In the genomic region with DNA sequence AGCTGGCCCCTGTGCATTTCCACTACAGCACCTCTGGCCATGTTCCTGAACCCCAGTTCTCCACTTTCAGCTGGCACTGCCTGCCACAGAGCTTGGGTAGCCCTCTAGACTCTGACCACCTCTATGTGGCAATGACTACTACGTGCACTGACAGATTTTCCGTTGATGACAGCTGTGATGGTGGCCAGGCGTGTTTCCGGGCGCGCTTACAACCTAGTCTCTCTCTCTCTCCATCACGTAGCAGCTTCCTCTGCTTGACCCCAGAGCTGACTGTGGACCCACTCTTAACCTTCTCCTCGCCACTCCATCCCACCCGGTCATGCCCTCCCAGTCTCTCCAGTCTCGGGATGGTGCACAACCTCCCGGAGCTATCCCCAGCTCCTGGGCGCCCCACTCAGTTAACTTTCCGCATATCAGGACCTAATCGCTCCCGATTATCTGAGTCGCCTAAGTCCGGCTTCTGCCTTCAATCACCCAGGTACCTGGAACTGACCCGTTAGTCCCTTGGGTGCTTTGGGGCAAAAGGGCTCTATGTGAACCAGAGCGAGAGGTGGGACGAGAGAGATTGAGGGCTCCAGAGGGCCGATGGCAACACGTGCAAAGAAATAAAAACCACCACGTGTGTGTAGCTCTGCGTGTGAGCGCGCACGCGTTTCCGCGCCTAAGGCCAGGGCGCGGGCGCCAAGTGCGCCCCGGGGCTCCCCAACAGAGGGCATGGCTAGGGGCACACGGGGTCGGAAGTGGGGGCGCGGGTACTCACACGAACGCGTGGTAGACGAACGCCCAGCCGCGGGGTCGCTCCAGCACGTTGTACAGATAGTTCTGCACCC, we compare ENCODE assay signal across 7 mouse cellular contexts. TPM values are rescaled to one million over a fixed set of nuclear protein-coding genes. Genes with fewer than 3 reads are reported as not detected.
DNase-seq lines count a peak whose midpoint lies in the region; ATAC-seq and TF ChIP-seq lines count a peak whose summit lies in the region.

No protein-coding gene starts in this region.

- peak overlapping the region; percentile 93 for H3K4me2 ChIP-seq in forebrain, embryonic 11.5 days (ENCODE audit: low read depth, low read length, severe bottlenecking)

- peaks cover 47% of the 10 kb centered on the region for H3K27me3 ChIP-seq in E14TG2a.4 (ENCODE audit: insufficient read depth, low read length)
- peaks cover 7% of the 10 kb centered on the region; the same call in 1 of the 2 replicates for H3K27me3 ChIP-seq in forebrain, embryonic 11.5 days (ENCODE audit: control insufficient read depth, insufficient read depth, low read length)

- no peaks in the 10 kb centered on the region for H3K36me3 ChIP-seq in E14TG2a.4 (ENCODE audit: insufficient read depth, low read length)
- no peaks in the 10 kb centered on the region for H3K36me3 ChIP-seq in forebrain, embryonic 11.5 days (ENCODE audit: control insufficient read depth, insufficient read depth, low read length)

- H3K9me3 ChIP-seq in E14TG2a.4 (ENCODE audit: low read length), result no peaks in the 10 kb centered on the region
- H3K9me3 ChIP-seq in forebrain, embryonic 11.5 days (ENCODE audit: control insufficient read depth, low read length), result no peaks in the 10 kb centered on the region

- intact Hi-C loops in left cerebral cortex, postnatal 14 days (cut with DNase I), result loop anchor here (5.0 to 10.0 kb wide), 4 partner anchors 276 to 548 kb away; no protein-coding TSS in a partner anchor

- H3K4me1 ChIP-seq in E14TG2a.4 (replicated peaks; ENCODE audit: low read depth, low read length), result peaks cover 16% of the 10 kb centered on the region; the same call in 1 of the 2 replicates
- H3K4me1 ChIP-seq in forebrain, embryonic 11.5 days (replicated peaks; ENCODE audit: control insufficient read depth, insufficient read depth, low read length), result 0 out of 2 replicates have a peak, but pooled peaks cover 1% of the 10 kb centered on the region

- WGBS in forebrain, embryonic 11.5 days, result 1% methylated on average over 48 of the region's 48 CpGs

- peak; percentile 72 for DNase-seq in CD4-positive helper T cell, adult 2 months (ENCODE audit: low read depth, low spot score)
- DNase-seq in forebrain, embryonic 11.5 days (ENCODE audit: low spot score), result peak; percentile 64
- DNase-seq in heart, postnatal 4 days, result peak; percentile 48
- DNase-seq in left cerebral cortex, postnatal 14 days (ENCODE audit: low spot score in 2 of 2), result peak; percentile 46
- DNase-seq in spleen, adult 18-20 months, result peak; percentile 49 to 65

- peak overlapping the region; percentile 78 for H3K4me3 ChIP-seq in E14TG2a.4 (replicated peaks; ENCODE audit: low read length)
- H3K4me3 ChIP-seq in forebrain, embryonic 11.5 days (ENCODE audit: low read depth, low read length), result peak overlapping the region; percentile 63

- peak overlapping the region; percentile 59 for H3K9ac ChIP-seq in forebrain, embryonic 11.5 days (ENCODE audit: low read length)

- TF ChIP-seq CTCF in E14TG2a.4 (conservative IDR thresholded peaks at IDR 0.05; ENCODE audit: low read length), result no peak

- H3K27ac ChIP-seq in forebrain, embryonic 11.5 days (ENCODE audit: low read depth, low read length), result no peak overlapping the region

- ATAC-seq in forebrain, embryonic 11.5 days (replicated peaks; ENCODE audit: low FRiP score), result peak; percentile 16
- peak; percentile 72 for ATAC-seq in megakaryocyte progenitor cell, adult 5-6 weeks (replicated peaks; ENCODE audit: poor library complexity)

RNA-seq across cellular contexts. Expression of a gene that starts 1.1 kb away (rescaled TPM):
- polyA plus RNA-seq in forebrain, embryonic 11.5 days (2014; fragmentation: Nextera tagmentation; extraction: Ambion mirVana), result 0.51 and 0.79 TPM in 2 replicates
- total RNA-seq in heart, postnatal 4 days (2021), result 10 to 100 TPM; 10.1 to 12.5 TPM
- 10 to 100 TPM; 74.6 to 85.6 TPM for total RNA-seq in left cerebral cortex, postnatal 14 days (2021)
- total RNA-seq in megakaryocyte progenitor cell, adult 5-6 weeks (2015), result 6.4 and 7.3 TPM in 2 replicates
- total RNA-seq in megakaryocyte progenitor cell, adult 5-6 weeks (2017), result 3.1 and 4.3 TPM in 2 replicates

Comparison
In these comparisons a context has a peak if more than half of its experiments do, and no peak if none do; other contexts are left out.
1. RNA of a gene that starts 1.1 kb away (total RNA-seq): 74.6 to 85.6 TPM in left cerebral cortex, postnatal 14 days; 10.1 to 12.5 TPM in heart, postnatal 4 days and 3.1 to 7.3 TPM in megakaryocyte progenitor cell, adult 5-6 weeks; every median in the first group is over 4 times any median in the second.
2. Peak in every context shown above with its lines, with median percentiles within 50 percentile points of each other: DNase-seq.